Mouse (Mus musculus) olfactory bulb, adult 2 months (tissue): ENCODE measurements at regions not wholly inside any gene's neighbourhood (a gene's known extent, or its start where the extent isn't known, plus 50 kb on each side); places are given as distances from the start of the nearest gene placed in this dataset.

Experiments used
- CTCF ChIP-seq: fragments of 200-500 bp; IDR thresholded peaks from 2 replicates; pipeline ENCODE4 v1.5.1; 2012; ENCODE audit warnings: low read depth, mild to moderate bottlenecking, low read length, moderate library complexity; ENCODE audit not compliant: insufficient read depth
- POLR2A ChIP-seq: fragments of 200-500 bp; IDR thresholded peaks from 2 replicates; pipeline ENCODE4 v1.6.1; 2012; ENCODE audit warnings: mild to moderate bottlenecking, low read depth, low read length, moderate library complexity; ENCODE audit not compliant: insufficient read depth

DNA sequence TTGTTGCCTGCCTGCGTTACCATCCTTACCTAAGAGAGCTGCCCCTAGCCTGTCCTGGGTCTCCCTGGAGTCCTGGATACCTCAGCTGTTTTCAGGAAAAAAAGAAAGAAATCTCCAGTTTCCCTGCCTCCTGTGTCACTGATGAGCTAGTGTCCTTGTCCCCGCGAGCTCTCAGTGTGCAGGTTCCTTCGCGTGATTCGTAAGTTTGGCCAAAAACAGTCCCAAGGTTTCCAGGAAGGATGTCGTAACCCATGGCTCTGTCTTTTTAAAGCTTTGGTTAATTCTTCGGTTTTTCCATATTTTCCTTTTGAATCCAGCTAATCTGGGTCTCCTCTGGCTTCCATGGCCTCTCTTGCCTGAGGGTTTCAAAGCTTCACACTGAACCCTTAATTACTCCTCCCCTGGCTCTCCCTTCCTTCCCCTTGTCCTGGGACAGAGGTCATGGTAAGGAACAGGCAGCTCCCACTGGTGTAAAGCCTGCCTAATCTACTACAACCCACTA, 178.5 kb downstream of the Cand1 start:
- TF ChIP-seq CTCF: no peak
- TF ChIP-seq POLR2A: no peak
